Mouse (Mus musculus) liver, embryonic 16.5 days (tissue): ENCODE measurements around the gene Tmem59. TPM values are rescaled to one million over a fixed set of nuclear protein-coding genes. Genes with fewer than 3 reads are reported as not detected.
A peak's percentile ranks its signal among the peaks of the same experiment; 100 is the strongest.

Experiments used
- ATAC-seq: fragments of 200-750 bp; cut with Nextera tagmentation; 2 replicates; pipeline ENCODE4 v1.8.0; 2017; ENCODE audit warnings: low read depth, mild to moderate bottlenecking, moderate number of reproducible peaks, moderate library complexity
- H3K27ac ChIP-seq: fragments of 300-500 bp; sonication (generic); 2 replicates; pipeline ENCODE4 v1.5.1; 2014; ENCODE audit warnings: mild to moderate bottlenecking, low read length
- H3K27me3 ChIP-seq: fragments of 300-500 bp; sonication (generic); 2 replicates; pipeline ENCODE4 v1.6.1; 2014; ENCODE audit warnings: low read depth, low read length, mixed read lengths; ENCODE audit not compliant: control insufficient read depth, insufficient read depth
- H3K36me3 ChIP-seq: fragments of 300-500 bp; sonication (generic); 2 replicates; pipeline ENCODE4 v1.6.1; 2014; ENCODE audit warnings: mild to moderate bottlenecking; ENCODE audit not compliant: control insufficient read depth, insufficient read depth
- H3K4me1 ChIP-seq: fragments of 300-500 bp; sonication (generic); 2 replicates; pipeline ENCODE4 v1.6.1; 2014; ENCODE audit warnings: low read depth, low read length, mixed read lengths; ENCODE audit not compliant: control insufficient read depth
- H3K4me2 ChIP-seq: fragments of 300-500 bp; sonication (generic); 2 replicates; pipeline ENCODE4 v1.6.1; 2014; ENCODE audit warnings: low read depth, low read length, mixed read lengths
- H3K4me3 ChIP-seq: fragments of 300-500 bp; sonication (generic); 2 replicates; pipeline ENCODE4 v1.5.1; 2014; ENCODE audit warnings: low read depth, mild to moderate bottlenecking, low read length
- H3K9ac ChIP-seq: fragments of 300-500 bp; sonication (generic); 2 replicates; pipeline ENCODE4 v1.6.1; 2014; ENCODE audit warnings: low read depth, low read length
- H3K9me3 ChIP-seq: fragments of 300-500 bp; sonication (generic); replicated peaks from 2 replicates; pipeline ENCODE4 v1.6.1; 2016; ENCODE audit warnings: low read length; ENCODE audit not compliant: control insufficient read depth
- WGBS: fragments of 180-500 bp; shearing (Covaris S2); extraction: QIAGEN DNeasy Blood & Tissue Kit; methylation state at CpG from one replicate; pipeline ENCODE4 v1.1.7; 2014; ENCODE audit not compliant: insufficient replicate concordance; 5-methylcytosine and 5-hydroxymethylcytosine counted together
- polyA plus RNA-seq: library from polyadenylated mRNA; unstranded; fragments of >200 nt; fragmentation: Nextera tagmentation; extraction: Ambion mirVana; gene quantifications from 2 replicates; pipeline ENCODE4 v1.2.1, GENCODE M21; 2015

Tmem59 gene
- polyA plus RNA-seq, 1 experiment from 2014 or later = 196 TPM

DNA sequence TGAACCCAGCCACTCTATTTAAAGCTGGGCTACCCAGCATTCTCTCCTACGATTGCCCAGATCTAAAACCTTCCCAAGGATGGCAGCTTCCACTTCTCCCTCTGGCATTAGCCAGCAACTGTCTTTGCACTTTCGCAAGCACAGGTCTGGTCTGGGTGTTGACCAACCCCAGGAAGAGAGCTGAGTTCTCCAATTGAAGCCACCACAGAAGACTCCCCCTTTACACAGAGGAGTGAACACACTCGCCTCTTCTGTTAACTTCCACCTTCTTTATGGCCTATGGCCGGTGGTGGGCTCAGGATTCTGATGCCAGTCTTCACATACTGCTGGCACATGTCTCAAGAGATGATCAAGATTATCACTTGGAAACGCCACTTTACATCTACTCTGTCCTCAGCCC is 10.4 kb upstream of the Tmem59 start:
- ATAC-seq = no peak
- Histone ChIP-seq H3K27ac (no peak overlapping the region), H3K4me1 (no peaks in the 10 kb centered on the region), H3K9ac (no peak overlapping the region), H3K4me3 (no peak overlapping the region), H3K36me3 (peaks cover 7% of the 10 kb centered on the region), H3K4me2 (no peak overlapping the region), H3K27me3 (no peaks in the 10 kb centered on the region), H3K9me3 (no peaks in the 10 kb centered on the region)
- WGBS = 66% methylated on average over 5 of the region's 5 CpGs

DNA sequence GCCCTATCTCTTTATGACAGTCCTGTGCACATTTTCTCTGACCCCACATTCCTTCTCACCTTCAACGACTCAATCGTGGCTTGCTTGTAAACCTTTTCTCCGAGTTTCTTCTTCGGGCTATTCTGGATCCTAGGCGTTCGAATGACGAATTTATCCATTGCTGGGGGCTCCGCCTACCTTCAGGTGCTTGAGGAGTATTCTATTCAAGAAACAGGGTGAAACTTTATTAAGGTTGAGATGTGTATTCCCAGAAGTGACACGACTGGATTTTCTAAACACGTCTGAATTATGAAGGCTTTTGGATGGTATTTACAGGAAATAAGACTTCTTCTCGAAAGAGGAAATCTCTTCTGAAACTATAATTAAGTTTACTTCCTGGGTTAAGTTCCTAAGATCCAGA is 693 bp upstream of the Tmem59 start:
- Histone ChIP-seq H3K4me2 (peak overlapping the region; percentile 65), H3K9me3 (no peaks in the 10 kb centered on the region), H3K4me3 (peak overlapping the region; percentile 97), H3K4me1 (peaks cover 31% of the 10 kb centered on the region), H3K36me3 (peaks cover 10% of the 10 kb centered on the region), H3K27me3 (no peaks in the 10 kb centered on the region), H3K9ac (peak overlapping the region; percentile 98), H3K27ac (peak overlapping the region; percentile 100)
- no peak for ATAC-seq
- 20% methylated on average over 11 of the region's 11 CpGs for WGBS

DNA sequence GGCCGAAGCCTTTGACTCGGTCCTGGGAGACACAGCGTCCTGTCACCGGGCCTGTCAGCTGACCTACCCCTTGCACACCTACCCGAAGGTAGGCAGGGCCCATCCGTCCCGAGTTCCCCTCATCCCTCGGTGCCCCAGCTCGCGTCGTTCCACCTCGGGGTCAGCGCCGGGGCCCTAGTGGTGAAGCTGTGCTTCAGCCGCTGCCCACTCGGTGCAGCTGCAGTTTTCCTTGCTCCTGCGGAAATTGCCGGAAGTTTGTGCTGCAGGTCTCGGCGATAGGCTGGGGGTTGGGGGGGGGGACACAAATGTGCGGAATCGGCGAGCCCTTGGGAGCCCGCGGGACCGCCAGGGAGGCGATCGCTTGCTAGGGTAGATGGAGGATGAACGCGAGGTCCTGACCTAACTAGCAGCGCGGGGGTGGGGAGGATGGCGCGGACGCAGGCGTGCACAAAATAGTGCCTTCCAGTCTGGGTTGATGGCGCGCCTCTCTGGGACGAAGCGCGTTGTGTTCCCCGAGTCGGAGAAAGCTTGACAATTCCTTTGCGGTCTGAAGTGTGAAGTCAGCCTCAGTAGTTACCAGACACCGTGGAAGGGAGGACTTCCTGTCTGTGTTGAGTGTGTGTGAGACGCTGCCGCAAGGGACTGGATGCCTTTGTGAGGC is 761 bp downstream of the Tmem59 start, which contains the start of gene Tceanc2:
Tceanc2 (minus strand) TSS at position 287 of the 661 bp plus-strand sequence.
- H3K4me1 ChIP-seq = peaks cover 40% of the 10 kb centered on the region
- under 1% methylated on average over 47 of the region's 47 CpGs for WGBS
- peak within 1 kb of the TSS; percentile 98 for H3K9ac ChIP-seq
- H3K4me2 ChIP-seq = peak within 1 kb of the TSS; percentile 87
- peaks cover 5% of the 10 kb centered on the region; the same call in 1 of the 2 replicates for H3K36me3 ChIP-seq
- H3K27me3 ChIP-seq = no peaks in the 10 kb centered on the region
- peak; percentile 33 for ATAC-seq
- peak within 1 kb of the TSS; percentile 97 for H3K4me3 ChIP-seq
- no peaks in the 10 kb centered on the region for H3K9me3 ChIP-seq
- peak within 1 kb of the TSS; percentile 100 for H3K27ac ChIP-seq

DNA sequence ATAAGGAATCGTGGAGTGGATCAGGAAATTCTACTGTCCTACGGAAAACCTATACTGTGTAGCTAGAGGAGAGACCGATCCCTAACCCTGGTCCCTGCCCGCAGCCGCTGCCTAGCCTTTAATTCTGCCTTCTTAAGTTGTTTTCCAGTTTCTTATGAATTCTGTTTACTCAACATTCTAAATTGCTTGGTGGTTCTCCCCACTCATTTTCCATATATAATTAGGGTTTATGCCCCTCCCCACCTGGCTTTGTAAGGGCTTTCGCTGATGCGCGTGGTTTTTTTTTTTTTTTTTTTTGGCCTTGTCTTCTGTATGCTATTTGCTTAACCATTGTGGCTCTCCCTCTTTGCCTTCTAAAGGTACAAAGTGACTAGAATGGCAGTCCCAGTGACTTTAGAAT is 1.4 kb downstream of the Tmem59 start:
- peaks cover 40% of the 10 kb centered on the region for H3K4me1 ChIP-seq

DNA sequence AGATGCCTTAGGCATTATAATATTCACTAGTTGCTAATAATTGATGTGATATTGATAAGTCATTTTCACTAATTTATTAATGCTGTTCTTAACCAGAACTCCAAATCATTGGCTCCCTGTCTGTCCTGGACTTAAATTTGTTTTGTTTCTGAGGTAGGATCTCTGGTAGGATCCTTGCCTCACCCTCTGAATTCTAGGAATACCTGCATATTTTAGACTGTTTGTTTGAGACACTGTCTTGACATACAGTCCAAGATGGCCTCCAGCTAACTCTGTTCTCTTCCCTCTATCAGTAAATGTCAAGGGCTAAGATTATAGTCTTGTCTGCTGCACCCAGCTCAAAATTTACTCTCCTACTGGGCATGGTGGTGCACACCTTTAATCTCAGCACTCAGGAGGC is 2.5 kb downstream of the Tmem59 start:
- H3K27ac ChIP-seq = no peak overlapping the region
- no peaks in the 10 kb centered on the region for H3K9me3 ChIP-seq
- no peak overlapping the region for H3K4me3 ChIP-seq
- peaks cover 40% of the 10 kb centered on the region for H3K4me1 ChIP-seq
- no peak overlapping the region for H3K9ac ChIP-seq
- peak overlapping the region; percentile 87 for H3K4me2 ChIP-seq
- H3K36me3 ChIP-seq = no peaks in the 10 kb centered on the region
- no peak for ATAC-seq
- H3K27me3 ChIP-seq = no peaks in the 10 kb centered on the region

More for the DNA sequence above, 1.4 kb downstream of the Tmem59 start:
- Histone ChIP-seq H3K4me2 (peak overlapping the region; percentile 87), H3K27me3 (no peaks in the 10 kb centered on the region), H3K27ac (peak overlapping the region; percentile 100), H3K9me3 (no peaks in the 10 kb centered on the region), H3K9ac (peak overlapping the region; percentile 98), H3K36me3 (peaks cover 4% of the 10 kb centered on the region; the same call in 1 of the 2 replicates), H3K4me3 (peak overlapping the region; percentile 97)
- WGBS = 1% methylated on average over 8 of the region's 8 CpGs
- ATAC-seq = no peak

DNA sequence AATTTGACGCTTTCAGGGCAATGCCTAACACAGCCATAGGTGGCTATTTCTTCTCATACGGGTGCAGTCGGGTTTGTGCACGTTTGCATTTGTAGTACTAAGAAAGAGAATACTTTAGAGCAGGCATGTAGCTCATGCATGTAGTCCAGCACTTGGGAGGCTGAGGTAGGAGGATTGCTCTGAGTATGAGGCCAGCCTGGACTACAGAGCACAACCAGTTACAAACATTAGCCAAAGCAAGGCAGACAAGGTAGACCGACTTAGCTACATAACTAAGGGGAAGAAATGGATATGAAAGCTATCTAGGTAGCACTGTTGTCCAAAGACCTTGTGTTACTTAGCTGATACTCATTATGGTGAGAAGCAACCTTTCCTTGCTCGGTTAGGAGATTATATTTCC is 3.7 kb downstream of the Tmem59 start:
- Histone ChIP-seq H3K4me2 (no peak overlapping the region), H3K9me3 (no peaks in the 10 kb centered on the region), H3K27me3 (no peaks in the 10 kb centered on the region), H3K9ac (no peak overlapping the region), H3K4me3 (no peak overlapping the region), H3K4me1 (peaks cover 37% of the 10 kb centered on the region), H3K27ac (peak overlapping the region; percentile 29), H3K36me3 (peaks cover under 1% of the 10 kb centered on the region; the same call in 1 of the 2 replicates)
- WGBS = 42% methylated on average over 6 of the region's 6 CpGs
- no peak for ATAC-seq

DNA sequence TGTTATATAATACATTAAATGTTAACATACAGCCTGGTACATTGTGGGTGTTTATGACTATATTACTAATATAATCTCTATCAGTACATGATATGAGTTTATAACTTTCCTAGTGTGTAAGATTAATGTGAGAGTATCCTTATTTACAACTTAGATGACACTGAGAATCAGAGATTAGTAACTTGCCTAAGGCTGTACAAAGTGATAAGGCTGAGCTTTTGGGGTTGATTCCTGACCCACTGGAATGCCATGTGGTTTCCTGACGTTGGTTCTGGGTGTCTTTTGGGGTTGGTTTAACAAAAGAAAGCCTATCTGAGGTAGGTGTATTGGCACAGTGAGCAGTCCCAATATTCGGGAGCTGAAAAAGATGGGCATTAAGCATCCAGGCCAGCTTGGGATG is 4.6 kb downstream of the Tmem59 start:
- no peak overlapping the region for H3K9ac ChIP-seq

DNA sequence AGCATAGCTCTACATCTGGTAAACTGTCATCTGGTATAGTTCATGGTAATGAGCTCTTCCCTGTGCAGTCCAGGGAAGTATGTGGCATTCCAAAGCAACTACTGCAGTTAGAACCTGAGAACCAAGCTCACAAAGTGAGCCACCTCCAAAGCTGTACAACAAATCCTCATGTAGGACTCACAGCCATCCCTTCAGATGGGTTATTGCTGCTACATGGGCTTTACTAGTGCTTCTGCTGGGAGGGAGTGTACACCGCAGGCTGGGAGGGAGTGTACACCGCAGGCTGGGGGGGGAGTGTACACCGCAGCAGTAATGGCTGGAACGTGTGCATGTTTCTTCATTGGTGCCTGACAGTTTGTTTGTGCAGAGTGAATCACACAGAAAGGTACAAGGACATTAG is 5.0 kb downstream of the Tmem59 start:
- WGBS = 44% methylated on average over 4 of the region's 4 CpGs
- Histone ChIP-seq H3K4me2 (peak overlapping the region; percentile 7; the same call in 1 of the 2 replicates), H3K9ac (no peak overlapping the region)

More for the DNA sequence above, 4.6 kb downstream of the Tmem59 start:
- Histone ChIP-seq H3K9me3 (no peaks in the 10 kb centered on the region), H3K4me2 (peak overlapping the region; percentile 10; the same call in 1 of the 2 replicates), H3K27me3 (no peaks in the 10 kb centered on the region), H3K4me3 (no peak overlapping the region), H3K27ac (peak overlapping the region; percentile 82), H3K36me3 (peaks cover 8% of the 10 kb centered on the region), H3K4me1 (peaks cover 30% of the 10 kb centered on the region)
- 23% methylated on average over 2 of the region's 2 CpGs for WGBS
- ATAC-seq = no peak

DNA sequence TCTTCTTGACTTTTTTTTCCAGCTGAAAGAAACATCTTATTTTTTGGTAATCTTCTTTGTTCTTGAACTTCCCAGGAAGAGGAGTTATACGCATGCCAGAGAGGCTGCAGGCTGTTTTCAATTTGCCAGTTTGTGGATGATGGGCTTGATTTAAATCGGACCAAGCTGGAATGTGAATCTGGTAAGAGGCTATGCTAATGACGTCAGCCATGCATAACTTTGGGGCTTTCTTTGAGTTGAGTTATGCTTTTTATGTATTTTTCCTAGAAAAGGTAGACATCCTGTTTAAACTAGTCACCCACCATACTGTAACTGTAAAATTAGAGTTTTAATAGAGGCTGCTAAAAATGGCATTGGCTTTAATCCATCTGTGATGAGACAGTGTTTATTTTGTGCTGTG is 7.5 kb downstream of the Tmem59 start:
- Histone ChIP-seq H3K9ac (no peak overlapping the region), H3K4me3 (no peak overlapping the region), H3K4me1 (peaks cover 19% of the 10 kb centered on the region), H3K9me3 (no peaks in the 10 kb centered on the region), H3K27me3 (no peaks in the 10 kb centered on the region), H3K36me3 (peaks cover 19% of the 10 kb centered on the region), H3K4me2 (no peak overlapping the region), H3K27ac (no peak overlapping the region)
- ATAC-seq = no peak
- WGBS = 90% methylated on average over 3 of the region's 3 CpGs

More for the DNA sequence above, 5.0 kb downstream of the Tmem59 start:
- Histone ChIP-seq H3K4me3 (no peak overlapping the region), H3K4me1 (peaks cover 30% of the 10 kb centered on the region), H3K27me3 (no peaks in the 10 kb centered on the region), H3K27ac (peak overlapping the region; percentile 82), H3K9me3 (no peaks in the 10 kb centered on the region), H3K36me3 (peaks cover 10% of the 10 kb centered on the region)
- ATAC-seq = no peak
